Mouse (Mus musculus): ENCODE measurements around the gene 4933405L10Rik.

Gene 4933405L10Rik

GRCm38 (mm10) chr8:105700566-105700965 is 6.9 kb upstream of the 4933405L10Rik start:
- no peak for DNase-seq (ENCODE audit: inconsistent age in 2 of 2, low spot score in 1 of 2)

- DNase-seq (ENCODE audit: inconsistent age in 2 of 2, low spot score in 1 of 2): peak; percentile 96 to 99
Observed at GRCm38 (mm10) chr8:105700966-105701824, 6.3 kb upstream of the 4933405L10Rik start, which contains the start of the genes Acd and Pard6a. Gene Acd (minus strand): TSS chr8:105701102. Gene Pard6a (plus strand): TSS chr8:105701148.

- no peak for DNase-seq (ENCODE audit: inconsistent age in 2 of 2, low spot score in 1 of 2)
Observed at GRCm38 (mm10) chr8:105702001-105702401, 5.5 kb upstream of the 4933405L10Rik start.

GRCm38 (mm10) chr8:105702731-105703415 is 4.6 kb upstream of the 4933405L10Rik start:
- peak in 1 of 2 experiments; percentile 48 for DNase-seq (ENCODE audit: inconsistent age in 2 of 2, low spot score in 1 of 2)

- DNase-seq (ENCODE audit: inconsistent age in 2 of 2, low spot score in 1 of 2): no peak
Observed at GRCm38 (mm10) chr8:105704146-105704812, 3.2 kb upstream of the 4933405L10Rik start.

- no peak for DNase-seq (ENCODE audit: inconsistent age in 2 of 2, low spot score in 1 of 2)
Observed at GRCm38 (mm10) chr8:105704955-105705354, 2.5 kb upstream of the 4933405L10Rik start.

GRCm38 (mm10) chr8:105706426-105706825 is 1.0 kb upstream of the 4933405L10Rik start:
- DNase-seq (ENCODE audit: inconsistent age in 2 of 2, low spot score in 1 of 2): no peak

- no peak for DNase-seq (ENCODE audit: inconsistent age in 2 of 2, low spot score in 1 of 2)
Observed at GRCm38 (mm10) chr8:105708675-105709074, 1.2 kb downstream of the 4933405L10Rik start.

- no peak for DNase-seq (ENCODE audit: inconsistent age in 2 of 2, low spot score in 1 of 2)
Observed at GRCm38 (mm10) chr8:105709317-105709716, 1.9 kb downstream of the 4933405L10Rik start.

GRCm38 (mm10) chr8:105712286-105712685 is 4.8 kb downstream of the 4933405L10Rik start:
- DNase-seq (ENCODE audit: inconsistent age in 2 of 2, low spot score in 1 of 2): no peak

- DNase-seq (ENCODE audit: inconsistent age in 2 of 2, low spot score in 1 of 2): peak; percentile 84 to 95
Observed at GRCm38 (mm10) chr8:105714139-105714538, 6.7 kb downstream of the 4933405L10Rik start.

- peak in 1 of 2 experiments; percentile 43 for DNase-seq (ENCODE audit: inconsistent age in 2 of 2, low spot score in 1 of 2)
Observed at GRCm38 (mm10) chr8:105715042-105715441, 7.6 kb downstream of the 4933405L10Rik start.

- DNase-seq (ENCODE audit: inconsistent age in 2 of 2, low spot score in 1 of 2): no peak
Observed at GRCm38 (mm10) chr8:105716302-105716945, 9.0 kb downstream of the 4933405L10Rik start.

GRCm38 (mm10) chr8:105719637-105720036 is 12.2 kb downstream of the 4933405L10Rik start:
- DNase-seq (ENCODE audit: inconsistent age in 2 of 2, low spot score in 1 of 2): peak; percentile 46 to 70

- DNase-seq (ENCODE audit: inconsistent age in 2 of 2, low spot score in 1 of 2): no peak
Observed at GRCm38 (mm10) chr8:105722861-105723260, 15.4 kb downstream of the 4933405L10Rik start.

GRCm38 (mm10) chr8:105725726-105726125 is 18.3 kb downstream of the 4933405L10Rik start:
- no peak for DNase-seq (ENCODE audit: inconsistent age in 2 of 2, low spot score in 1 of 2)

GRCm38 (mm10) chr8:105727397-105728124 is 20.1 kb downstream of the 4933405L10Rik start:
- DNase-seq (ENCODE audit: inconsistent age in 2 of 2, low spot score in 1 of 2): peak; percentile 52 to 63

GRCm38 (mm10) chr8:105732186-105732585 is 24.7 kb downstream of the 4933405L10Rik start:
- no peak for DNase-seq (ENCODE audit: inconsistent age in 2 of 2, low spot score in 1 of 2)

- no peak for DNase-seq (ENCODE audit: inconsistent age in 2 of 2, low spot score in 1 of 2)
Observed at GRCm38 (mm10) chr8:105739216-105739615, 31.8 kb downstream of the 4933405L10Rik start.

- peak in 1 of 2 experiments; percentile 34 for DNase-seq (ENCODE audit: inconsistent age in 2 of 2, low spot score in 1 of 2)
Observed at GRCm38 (mm10) chr8:105743301-105743700, 35.8 kb downstream of the 4933405L10Rik start.
